Mouse (Mus musculus) myocyte (in vitro differentiated cells): ENCODE measurements at regions not wholly inside any gene's neighbourhood (a gene's known extent, or its start where the extent isn't known, plus 50 kb on each side); places are given as distances from the start of the nearest gene placed in this dataset.

ENCODE experiments used
- CEBPB ChIP-seq: IDR thresholded peaks from 2 replicates; pipeline ENCODE4 v1.6.1; 2011; ENCODE audit warnings: mild to moderate bottlenecking, moderate library complexity; ENCODE audit not compliant: poor library complexity, insufficient read depth, severe bottlenecking
- E2F4 ChIP-seq: IDR thresholded peaks from one replicate; pipeline ENCODE4 v1.6.1; 2011; ENCODE audit warnings: mild to moderate bottlenecking, control low read depth, moderate library complexity; ENCODE audit not compliant: insufficient read depth
- MAX ChIP-seq: IDR thresholded peaks from one replicate; pipeline ENCODE4 v1.6.1; 2011; ENCODE audit warnings: low read depth, mild to moderate bottlenecking, control low read depth
- MYOD1 ChIP-seq, 3 experiments: IDR thresholded peaks; one replicate each; pipeline ENCODE4 v1.6.1; 2011; ENCODE audit warnings: control low read depth in 2 of 3, low read depth in 2 of 3, mild to moderate bottlenecking in 2 of 3, moderate library complexity in 1 of 3; ENCODE audit not compliant: insufficient read length in 2 of 3, control insufficient read depth in 1 of 3
- MYOG ChIP-seq, 3 experiments: IDR thresholded peaks; one replicate each; pipeline ENCODE4 v1.6.1; 2011; ENCODE audit warnings: control low read depth in 2 of 3, low read depth in 2 of 3, mild to moderate bottlenecking in 2 of 3; ENCODE audit not compliant: insufficient read length in 2 of 3, control insufficient read depth in 1 of 3, insufficient read depth in 1 of 3
- POLR2A ChIP-seq: IDR thresholded peaks from one replicate; pipeline ENCODE4 v1.6.1; 2011; ENCODE audit warnings: low read depth, mild to moderate bottlenecking, control low read depth, moderate library complexity; ENCODE audit not compliant: insufficient read length
- POLR2AphosphoS2 ChIP-seq: IDR thresholded peaks from one replicate; pipeline ENCODE4 v1.6.1; 2011; ENCODE audit warnings: low read depth, control low read depth; ENCODE audit not compliant: insufficient read length
- SRF ChIP-seq: IDR thresholded peaks from one replicate; pipeline ENCODE4 v1.6.1; 2011; ENCODE audit warnings: low read depth; ENCODE audit not compliant: control insufficient read depth, insufficient read length
- TCF12 ChIP-seq: IDR thresholded peaks from one replicate; pipeline ENCODE4 v1.6.1; 2011; ENCODE audit warnings: mild to moderate bottlenecking, control low read depth; ENCODE audit not compliant: poor library complexity, insufficient read depth, severe bottlenecking
- USF1 ChIP-seq: IDR thresholded peaks from one replicate; pipeline ENCODE4 v1.6.1; 2011; ENCODE audit warnings: low read depth, mild to moderate bottlenecking, control low read depth, moderate library complexity

GRCm38 (mm10) chr2:17824176-17824575, 92.9 kb upstream of the Nebl start:
- TF ChIP-seq POLR2AphosphoS2 (no peak), POLR2A (no peak), E2F4 (no peak), MAX (no peak), USF1 (no peak), TCF12 (no peak), SRF (no peak), MYOD1 (IDR thresholded peaks at IDR 0.05; ENCODE audit: control insufficient read depth in 1 of 3, insufficient read length in 2 of 3, low read depth in 2 of 3) (no peak), CEBPB (no peak), MYOG (IDR thresholded peaks at IDR 0.05; ENCODE audit: control insufficient read depth in 1 of 3, insufficient read depth in 1 of 3, insufficient read length in 2 of 3, low read depth in 2 of 3) (no peak)
